Mouse (Mus musculus): ENCODE measurements around the gene Nacc1. TPM values are rescaled to one million over a fixed set of nuclear protein-coding genes. Genes with fewer than 3 reads are reported as not detected.
"Not testable (repeated sequence)": the region's sequence is repeated elsewhere in the genome, so short reads cannot be mapped to it uniquely, and the experiment has no call there.

The Nacc1 gene
- polyA plus RNA-seq, 1 experiment from 2014 or later: 16.9 TPM

GRCm38 (mm10) chr8:84681476-84681875 is 6.2 kb downstream of the Nacc1 start:
- Histone ChIP-seq H3K4me3 (replicated peaks) (no peak overlapping the region), H3K9me3 (no peaks in the 10 kb centered on the region), H3K27me3 (no peaks in the 10 kb centered on the region), H3K4me2 (no peak overlapping the region), H3K9ac (replicated peaks) (no peak overlapping the region), H3K4me1 (replicated peaks) (peaks cover 17% of the 10 kb centered on the region), H3K27ac (no peak overlapping the region), H3K36me3 (peaks cover 52% of the 10 kb centered on the region)
- ATAC-seq (ENCODE audit: insufficient number of reproducible peaks, insufficient read depth, low FRiP score, low TSS enrichment, low read depth): no peak
- 87% methylated on average over 2 of the region's 2 CpGs for WGBS

- Histone ChIP-seq H3K9me3 (no peaks in the 10 kb centered on the region), H3K4me3 (replicated peaks) (no peak overlapping the region), H3K27me3 (no peaks in the 10 kb centered on the region), H3K9ac (replicated peaks) (no peak overlapping the region), H3K4me1 (replicated peaks) (no peaks in the 10 kb centered on the region), H3K4me2 (no peak overlapping the region), H3K27ac (no peak overlapping the region), H3K36me3 (peaks cover 68% of the 10 kb centered on the region)
- 93% methylated on average over 5 of the region's 5 CpGs for WGBS
- no peak for ATAC-seq (ENCODE audit: insufficient number of reproducible peaks, insufficient read depth, low FRiP score, low TSS enrichment, low read depth)
Measured at GRCm38 (mm10) chr8:84677305-84677704, 10.4 kb downstream of the Nacc1 start.

DNA sequence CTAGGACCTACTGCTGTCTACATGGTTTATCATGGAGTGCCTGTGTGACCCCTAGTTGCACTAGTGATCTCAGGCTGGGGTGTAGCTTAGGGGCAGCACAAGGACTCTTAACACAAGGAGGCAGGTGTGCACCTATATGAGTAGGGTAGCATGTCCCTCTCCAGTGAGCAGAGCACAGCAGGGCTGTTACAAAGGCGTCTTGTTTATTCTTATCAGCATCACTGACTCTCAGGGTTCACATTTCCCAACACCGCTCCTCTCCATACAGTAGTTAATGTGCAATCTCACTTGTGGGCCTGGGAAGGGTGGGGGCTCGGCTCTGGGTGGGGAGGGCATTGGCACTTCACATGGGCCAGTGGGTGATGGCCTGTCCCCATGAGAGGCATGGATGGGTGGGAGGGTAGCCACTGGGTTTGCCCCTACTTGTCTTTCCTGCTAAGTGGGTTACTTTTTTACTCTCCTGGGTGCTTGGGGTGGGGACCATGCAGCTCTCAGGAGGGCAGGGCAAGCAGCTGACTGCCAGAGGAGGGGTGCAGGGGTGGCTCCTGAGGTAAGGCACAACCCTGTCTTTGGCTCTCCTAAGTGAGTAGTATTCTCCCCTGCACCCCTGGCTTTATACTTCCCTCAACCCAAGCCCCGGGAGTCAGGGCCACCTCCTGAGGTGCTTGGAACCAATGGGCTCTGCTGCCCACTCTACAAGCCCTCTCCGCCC is 17.2 kb downstream of the Nacc1 start:
- Histone ChIP-seq H3K36me3 (peaks cover 87% of the 10 kb centered on the region), H3K4me1 (replicated peaks) (peaks cover 10% of the 10 kb centered on the region)
- ATAC-seq (ENCODE audit: insufficient number of reproducible peaks, insufficient read depth, low FRiP score, low TSS enrichment, low read depth); H3K9ac ChIP-seq (replicated peaks); H3K4me2 ChIP-seq; H3K4me3 ChIP-seq (replicated peaks); H3K9me3 ChIP-seq; H3K27ac ChIP-seq; H3K27me3 ChIP-seq: not testable (repeated sequence)
- 93% methylated on average over 5 of the region's 5 CpGs for WGBS

GRCm38 (mm10) chr8:84668731-84669485 is 18.8 kb downstream of the Nacc1 start:
- H3K9ac ChIP-seq (replicated peaks): no peak overlapping the region
- 82% methylated on average over 6 of the region's 6 CpGs for WGBS
- H3K9me3 ChIP-seq: no peaks in the 10 kb centered on the region
- no peak overlapping the region for H3K27ac ChIP-seq
- H3K4me2 ChIP-seq: no peak overlapping the region
- H3K4me3 ChIP-seq (replicated peaks): no peak overlapping the region
- H3K4me1 ChIP-seq (replicated peaks): peaks cover 12% of the 10 kb centered on the region
- H3K27me3 ChIP-seq: no peaks in the 10 kb centered on the region
- no peak for ATAC-seq (ENCODE audit: insufficient number of reproducible peaks, insufficient read depth, low FRiP score, low TSS enrichment, low read depth)
- peaks cover 72% of the 10 kb centered on the region for H3K36me3 ChIP-seq

DNA sequence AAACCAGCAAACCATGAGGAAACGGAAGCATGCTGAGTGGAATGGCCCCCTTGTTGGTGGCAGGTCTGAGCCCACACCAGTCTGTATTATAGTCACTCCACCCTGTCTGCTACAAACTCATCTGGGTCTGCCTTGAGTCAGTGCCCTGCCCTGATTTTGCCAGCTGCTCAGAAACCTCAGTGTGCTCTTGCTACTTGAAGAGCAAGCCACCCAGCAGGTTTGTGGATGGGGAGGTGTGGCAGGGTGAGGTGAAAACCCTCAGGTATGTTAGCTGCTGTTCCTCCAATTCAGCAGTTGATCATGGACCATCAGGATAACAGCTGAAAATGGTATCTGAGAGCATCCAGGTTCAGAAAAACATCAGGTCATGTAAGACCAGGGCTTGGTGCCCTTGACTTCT is 19.6 kb downstream of the Nacc1 start:
- Histone ChIP-seq H3K9me3 (no peaks in the 10 kb centered on the region), H3K9ac (replicated peaks) (no peak overlapping the region), H3K4me2 (no peak overlapping the region), H3K36me3 (peaks cover 63% of the 10 kb centered on the region), H3K4me1 (replicated peaks) (peaks cover 18% of the 10 kb centered on the region), H3K27ac (no peak overlapping the region), H3K27me3 (no peaks in the 10 kb centered on the region), H3K4me3 (replicated peaks) (no peak overlapping the region)
- WGBS: 79% methylated on average over 1 of the region's 1 CpGs
- no peak for ATAC-seq (ENCODE audit: insufficient number of reproducible peaks, insufficient read depth, low FRiP score, low TSS enrichment, low read depth)

- 0 out of 2 replicates have a peak, but pooled peaks have one; percentile 4 for ATAC-seq (ENCODE audit: insufficient number of reproducible peaks, insufficient read depth, low FRiP score, low TSS enrichment, low read depth)
- Histone ChIP-seq H3K4me1 (replicated peaks) (peaks cover 25% of the 10 kb centered on the region), H3K4me2 (peak overlapping the region; percentile 89), H3K9ac (replicated peaks) (peak overlapping the region; percentile 71), H3K27ac (peak overlapping the region; percentile 97), H3K9me3 (no peaks in the 10 kb centered on the region), H3K36me3 (peaks cover 37% of the 10 kb centered on the region), H3K27me3 (no peaks in the 10 kb centered on the region), H3K4me3 (replicated peaks) (peak overlapping the region; percentile 97)
- 2% methylated on average over 14 of the region's 14 CpGs for WGBS
Measured at GRCm38 (mm10) chr8:84665385-84665893, 22.2 kb downstream of the Nacc1 start.

GRCm38 (mm10) chr8:84664566-84665384 is 22.9 kb downstream of the Nacc1 start:
- Histone ChIP-seq H3K9me3 (no peaks in the 10 kb centered on the region), H3K9ac (replicated peaks) (peak overlapping the region; percentile 71), H3K4me3 (replicated peaks) (peak overlapping the region; percentile 97), H3K4me1 (replicated peaks) (peaks cover 31% of the 10 kb centered on the region), H3K36me3 (peaks cover 30% of the 10 kb centered on the region), H3K27me3 (no peaks in the 10 kb centered on the region), H3K4me2 (peak overlapping the region; percentile 89), H3K27ac (peak overlapping the region; percentile 97)
- under 1% methylated on average over 29 of the region's 29 CpGs for WGBS
- ATAC-seq (ENCODE audit: insufficient number of reproducible peaks, insufficient read depth, low FRiP score, low TSS enrichment, low read depth): peak; percentile 17; the same call in 1 of the 2 replicates

DNA sequence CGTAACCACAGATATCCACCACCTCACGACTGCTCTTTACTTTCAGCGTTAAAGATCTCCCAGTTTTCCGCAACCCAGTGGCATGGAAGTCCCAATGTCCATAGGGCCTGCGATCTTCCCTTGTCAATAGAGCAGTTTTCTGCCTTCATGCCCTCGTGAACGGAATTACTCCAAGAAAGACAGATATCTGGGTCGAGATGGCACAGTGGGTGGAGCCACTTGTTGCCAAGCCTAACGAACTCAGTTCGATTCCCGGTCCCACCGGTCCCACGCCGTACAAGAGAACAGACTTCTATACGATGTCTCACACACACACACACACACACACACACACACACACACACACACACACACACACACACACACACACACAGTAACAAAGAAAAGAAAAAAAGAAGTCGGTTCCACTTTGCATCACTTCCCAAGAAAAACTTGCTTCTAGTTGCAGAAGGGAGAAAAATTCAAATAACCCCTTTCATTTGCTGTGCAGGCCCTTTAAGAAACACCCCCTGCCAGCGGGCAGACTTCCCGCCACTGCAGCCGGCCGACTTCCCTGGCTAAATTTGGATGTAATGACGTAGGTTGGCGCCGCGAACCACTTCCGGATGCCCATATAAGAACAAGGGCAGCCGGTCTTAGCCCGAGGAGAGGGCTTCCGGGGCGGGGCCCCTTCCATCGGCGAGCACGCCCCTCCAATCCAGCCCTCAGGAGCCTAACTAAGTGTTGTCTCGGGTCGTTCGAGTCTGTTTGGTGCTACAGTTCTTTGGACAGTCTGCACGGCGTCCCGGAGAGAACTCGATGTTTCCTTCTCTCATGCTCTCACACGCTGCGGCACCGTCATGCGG is 24.0 kb downstream of the Nacc1 start:
- Histone ChIP-seq H3K4me2 (peak overlapping the region; percentile 89), H3K27me3 (no peaks in the 10 kb centered on the region), H3K9me3 (no peaks in the 10 kb centered on the region), H3K4me1 (replicated peaks) (peaks cover 42% of the 10 kb centered on the region), H3K27ac (peak overlapping the region; percentile 97), H3K9ac (replicated peaks) (peak overlapping the region; percentile 96), H3K36me3 (peaks cover 22% of the 10 kb centered on the region), H3K4me3 (replicated peaks) (peak overlapping the region; percentile 97)
- ATAC-seq (ENCODE audit: insufficient number of reproducible peaks, insufficient read depth, low FRiP score, low TSS enrichment, low read depth): peak; percentile 80
- 2% methylated on average over 40 of the region's 43 CpGs for WGBS

DNA sequence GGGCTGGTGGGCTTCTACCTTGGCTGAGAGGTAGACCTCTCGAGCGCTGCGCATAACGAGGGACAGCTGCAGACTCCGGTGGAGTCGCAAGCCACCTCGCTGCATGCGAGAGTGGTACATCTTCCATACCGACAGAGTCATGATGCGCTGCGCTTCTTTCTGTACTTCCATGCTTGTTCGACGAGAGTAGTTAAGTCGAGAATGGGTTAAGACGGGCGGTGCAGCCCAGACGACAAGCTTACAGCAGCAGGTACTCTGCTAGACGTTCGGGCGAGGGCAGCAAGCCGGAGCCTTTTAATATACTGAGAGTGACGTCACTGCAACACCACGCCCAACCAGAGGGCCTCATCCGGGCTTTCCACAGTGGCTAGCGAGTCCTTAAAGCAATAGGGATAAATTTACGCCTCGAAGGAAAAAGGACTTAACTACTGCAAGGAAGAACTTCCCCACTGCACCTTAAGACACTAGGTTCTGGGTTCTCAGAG is 25.0 kb downstream of the Nacc1 start, which contains the start of gene Ier2:
Ier2 (minus strand) TSS at position 272 of the 485 bp plus-strand sequence.
- Histone ChIP-seq H3K27me3 (no peaks in the 10 kb centered on the region), H3K4me1 (replicated peaks) (peaks cover 47% of the 10 kb centered on the region), H3K9ac (replicated peaks) (peak within 1 kb of the TSS; percentile 96), H3K36me3 (peaks cover 11% of the 10 kb centered on the region; the same call in 1 of the 2 replicates), H3K4me3 (replicated peaks) (peak within 1 kb of the TSS; percentile 97), H3K4me2 (peak within 1 kb of the TSS; percentile 89), H3K9me3 (no peaks in the 10 kb centered on the region), H3K27ac (peak within 1 kb of the TSS; percentile 97)
- peak; percentile 46 for ATAC-seq (ENCODE audit: insufficient number of reproducible peaks, insufficient read depth, low FRiP score, low TSS enrichment, low read depth)
- WGBS: under 1% methylated on average over 27 of the region's 27 CpGs

DNA sequence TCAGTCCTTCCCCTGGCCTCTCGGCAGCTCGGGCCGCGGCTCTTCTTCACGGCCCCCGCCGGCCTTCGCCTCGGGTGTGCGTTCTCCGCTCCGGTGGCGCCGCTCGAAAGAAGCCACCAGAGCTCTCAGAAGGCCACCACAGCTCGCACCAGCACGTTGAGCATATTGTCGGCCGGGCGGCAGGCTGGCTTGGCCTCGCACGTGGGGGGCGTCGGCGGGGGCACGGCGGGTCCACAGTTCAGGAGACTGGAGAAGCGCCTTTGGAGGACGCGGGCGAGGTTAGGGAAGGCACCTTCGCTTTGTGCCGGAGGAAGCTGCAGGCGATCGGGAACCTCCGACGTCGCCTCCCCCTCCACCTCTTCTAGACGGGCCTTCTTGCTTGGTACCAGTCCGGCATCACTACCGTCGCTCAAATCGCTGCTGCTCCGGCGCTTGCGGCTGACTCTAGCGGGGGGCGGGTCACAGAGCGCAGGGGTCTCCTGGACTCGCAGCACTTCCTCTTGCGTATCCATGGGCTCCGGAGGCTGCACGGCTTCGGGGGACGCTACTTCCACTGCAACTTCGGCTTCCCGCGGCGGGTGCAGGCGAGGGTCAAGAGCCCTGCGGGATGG is 25.6 kb downstream of the Nacc1 start:
- H3K9ac ChIP-seq (replicated peaks): peak overlapping the region; percentile 96
- H3K4me1 ChIP-seq (replicated peaks): peaks cover 53% of the 10 kb centered on the region
- H3K4me2 ChIP-seq: peak overlapping the region; percentile 89
- ATAC-seq (ENCODE audit: insufficient number of reproducible peaks, insufficient read depth, low FRiP score, low TSS enrichment, low read depth): no peak
- peak overlapping the region; percentile 97 for H3K27ac ChIP-seq
- H3K27me3 ChIP-seq: no peaks in the 10 kb centered on the region
- peaks cover 9% of the 10 kb centered on the region; the same call in 1 of the 2 replicates for H3K36me3 ChIP-seq
- no peaks in the 10 kb centered on the region for H3K9me3 ChIP-seq
- WGBS: under 1% methylated on average over 61 of the region's 61 CpGs
- H3K4me3 ChIP-seq (replicated peaks): peak overlapping the region; percentile 97

All from limb, embryonic 12.5 days (tissue).